Mouse (Mus musculus) midbrain, embryonic 11.5 days (tissue): ENCODE measurements around the gene 1700021F05Rik. TPM values are rescaled to one million over a fixed set of nuclear protein-coding genes. Genes with fewer than 3 reads are reported as not detected.

ENCODE experiments used
- ATAC-seq: fragments of 200-750 bp; cut with Nextera tagmentation; 2 replicates; pipeline ENCODE4 v1.8.0; 2017; ENCODE audit warnings: moderate TSS enrichment, moderate library complexity; ENCODE audit not compliant: low FRiP score
- DNase-seq: peaks from one replicate; pipeline ENCODE4 v3.0.0; 2015; ENCODE audit warnings: low spot score; ENCODE audit errors: missing footprints
- H3K27ac ChIP-seq: fragments of 300-500 bp; sonication (generic); 2 replicates; pipeline ENCODE4 v1.5.1; 2014; ENCODE audit warnings: low read depth, low read length
- H3K27me3 ChIP-seq: fragments of 300-500 bp; sonication (generic); 2 replicates; pipeline ENCODE4 v1.6.1; 2014; ENCODE audit warnings: mild to moderate bottlenecking, low read length, moderate library complexity, mixed read lengths; ENCODE audit not compliant: control insufficient read depth, insufficient read depth
- H3K36me3 ChIP-seq: fragments of 300-500 bp; sonication (generic); 2 replicates; pipeline ENCODE4 v1.6.1; 2014; ENCODE audit warnings: mild to moderate bottlenecking, low read length, moderate library complexity, mixed read lengths; ENCODE audit not compliant: control insufficient read depth, insufficient read depth
- H3K4me1 ChIP-seq: fragments of 300-500 bp; sonication (generic); 2 replicates; pipeline ENCODE4 v1.6.1; 2014; ENCODE audit warnings: low read length; ENCODE audit not compliant: control insufficient read depth, insufficient read depth
- H3K4me2 ChIP-seq: fragments of 300-500 bp; sonication (generic); 2 replicates; pipeline ENCODE4 v1.6.1; 2014; ENCODE audit warnings: mild to moderate bottlenecking, moderate library complexity
- H3K4me3 ChIP-seq: fragments of 300-500 bp; sonication (generic); 2 replicates; pipeline ENCODE4 v1.5.1; 2014; ENCODE audit warnings: low read depth, low read length
- H3K9ac ChIP-seq: fragments of 300-500 bp; sonication (generic); 2 replicates; pipeline ENCODE4 v1.6.1; 2014; ENCODE audit warnings: low read length
- H3K9me3 ChIP-seq: fragments of 300-500 bp; sonication (generic); 2 replicates; pipeline ENCODE4 v1.6.1; 2016; ENCODE audit warnings: low read length; ENCODE audit not compliant: control insufficient read depth
- WGBS: fragments of 180-500 bp; shearing (Covaris S2); extraction: QIAGEN DNeasy Blood & Tissue Kit; methylation state at CpG from one replicate; pipeline ENCODE4 v1.1.7; 2014; 5-methylcytosine and 5-hydroxymethylcytosine counted together
- polyA plus RNA-seq: library from polyadenylated mRNA; unstranded; fragments of >200 nt; fragmentation: Nextera tagmentation; extraction: Ambion mirVana; gene quantifications from 2 replicates; pipeline ENCODE4 v1.2.1, GENCODE M21; 2014

1700021F05Rik gene
- polyA plus RNA-seq, 1 experiment from 2014 or later = 75.0 TPM

- Histone ChIP-seq H3K27ac (no peak overlapping the region), H3K4me1 (peaks cover 30% of the 10 kb centered on the region), H3K4me2 (peak overlapping the region; percentile 96; the same call in 1 of the 2 replicates)
Observed at GRCm38 (mm10) chr10:43481179-43481578, 59.6 kb downstream of the 1700021F05Rik start.

GRCm38 (mm10) chr10:43480227-43480849, 60.5 kb downstream of the 1700021F05Rik start:
- peaks cover 30% of the 10 kb centered on the region for H3K4me1 ChIP-seq
- H3K27me3 ChIP-seq = no peaks in the 10 kb centered on the region
- H3K4me2 ChIP-seq = peak overlapping the region; percentile 96
- H3K27ac ChIP-seq = peak overlapping the region; percentile 98
- DNase-seq = peak; percentile 92
- H3K4me3 ChIP-seq = peak overlapping the region; percentile 87
- H3K36me3 ChIP-seq = no peaks in the 10 kb centered on the region
- H3K9ac ChIP-seq = peak overlapping the region; percentile 99
- no peak for ATAC-seq
- H3K9me3 ChIP-seq = no peaks in the 10 kb centered on the region
- WGBS = 3% methylated on average over 13 of the region's 13 CpGs

More at GRCm38 (mm10) chr10:43481179-43481578, 59.6 kb downstream of the 1700021F05Rik start:
- Histone ChIP-seq H3K9ac (no peak overlapping the region), H3K9me3 (no peaks in the 10 kb centered on the region), H3K4me3 (no peak overlapping the region), H3K36me3 (no peaks in the 10 kb centered on the region), H3K27me3 (no peaks in the 10 kb centered on the region)
- DNase-seq = no peak
- ATAC-seq = no peak
- 44% methylated on average over 4 of the region's 4 CpGs for WGBS

DNA sequence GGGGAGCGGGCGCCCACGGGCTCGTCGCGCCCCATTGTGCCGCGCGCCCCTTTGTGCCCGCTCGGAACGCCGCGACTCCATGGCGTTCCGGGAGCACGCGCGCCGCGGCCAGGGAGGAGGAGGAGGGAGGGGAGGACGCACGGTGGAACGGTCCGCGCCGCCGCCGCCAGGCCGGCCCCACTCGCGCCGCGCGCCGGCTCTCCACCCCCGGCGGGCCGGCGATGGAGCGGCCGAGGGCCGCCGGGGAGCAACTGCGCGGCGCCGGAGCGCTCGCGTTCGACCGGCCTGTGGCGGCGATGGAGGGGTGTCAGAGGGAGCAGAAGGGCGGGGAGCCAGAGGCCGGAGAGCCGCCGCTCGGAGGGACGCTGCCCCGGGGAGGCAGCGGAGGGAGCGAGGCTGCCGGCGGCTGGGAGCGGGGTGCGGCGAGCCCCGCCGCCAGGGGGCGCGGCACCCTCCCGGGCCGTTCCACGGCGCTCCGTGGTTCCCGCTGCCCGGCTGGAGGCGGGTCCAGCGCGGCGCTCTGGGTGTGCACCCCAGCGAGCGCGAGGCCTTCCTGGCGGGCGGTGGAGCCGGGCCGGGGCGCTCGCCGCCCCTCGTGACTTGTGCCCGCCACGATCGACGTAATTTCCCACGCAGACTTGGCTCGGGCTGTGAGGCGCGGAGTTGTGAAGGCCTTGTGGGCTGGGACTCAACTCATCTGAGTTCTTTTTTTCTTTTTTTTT, 61.2 kb downstream of the 1700021F05Rik start:
- under 1% methylated on average over 61 of the region's 103 CpGs for WGBS
- ATAC-seq (peak; percentile 79), DNase-seq (peak; percentile 99)
- peak overlapping the region; percentile 96 for H3K4me2 ChIP-seq
- peaks cover 30% of the 10 kb centered on the region for H3K4me1 ChIP-seq
- H3K36me3 ChIP-seq = no peaks in the 10 kb centered on the region
- H3K9ac ChIP-seq = peak overlapping the region; percentile 99
- peak overlapping the region; percentile 87 for H3K4me3 ChIP-seq
- peak overlapping the region; percentile 98 for H3K27ac ChIP-seq
- no peaks in the 10 kb centered on the region for H3K27me3 ChIP-seq
- no peaks in the 10 kb centered on the region for H3K9me3 ChIP-seq

DNA sequence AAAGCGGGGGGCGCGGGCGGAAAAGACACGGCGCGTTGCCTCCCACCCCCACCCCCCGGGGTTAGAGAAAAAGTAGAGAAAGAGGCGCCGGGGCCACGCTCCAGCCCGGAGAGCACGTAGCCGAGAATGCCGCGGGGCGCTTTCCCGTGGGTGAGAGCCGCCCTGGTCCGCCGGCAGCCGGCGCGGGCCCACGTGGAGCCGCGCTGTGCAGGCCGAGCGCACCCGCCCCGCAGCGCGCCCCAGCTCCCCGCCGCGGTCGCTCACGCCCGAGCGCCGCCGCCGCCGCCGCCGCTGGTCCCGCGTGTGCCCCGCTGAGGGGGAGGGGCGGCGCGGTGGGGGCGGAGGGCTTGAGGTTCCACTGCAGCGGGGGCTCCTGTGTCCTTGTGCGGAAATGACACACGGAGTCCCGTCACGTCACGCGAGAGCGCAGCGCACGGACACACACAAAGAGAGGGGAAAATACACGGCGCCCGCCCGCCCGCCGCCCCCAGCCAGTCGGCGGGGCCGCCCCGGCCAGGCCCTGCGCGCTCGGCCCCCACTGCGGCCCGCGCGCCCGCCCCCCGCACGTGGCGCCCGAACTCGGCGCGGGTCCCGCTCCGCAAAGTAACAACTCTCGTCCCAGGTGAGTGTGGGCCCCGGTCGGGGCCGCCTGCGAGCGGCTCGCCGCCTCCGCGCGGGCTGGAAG, 61.9 kb downstream of the 1700021F05Rik start, which contains the start of gene Bend3:
TSS of gene Bend3 (plus strand) at position 81 of the 685 bp plus-strand sequence.
- WGBS = under 1% methylated on average over 65 of the region's 101 CpGs
- peaks cover 30% of the 10 kb centered on the region for H3K4me1 ChIP-seq

DNA sequence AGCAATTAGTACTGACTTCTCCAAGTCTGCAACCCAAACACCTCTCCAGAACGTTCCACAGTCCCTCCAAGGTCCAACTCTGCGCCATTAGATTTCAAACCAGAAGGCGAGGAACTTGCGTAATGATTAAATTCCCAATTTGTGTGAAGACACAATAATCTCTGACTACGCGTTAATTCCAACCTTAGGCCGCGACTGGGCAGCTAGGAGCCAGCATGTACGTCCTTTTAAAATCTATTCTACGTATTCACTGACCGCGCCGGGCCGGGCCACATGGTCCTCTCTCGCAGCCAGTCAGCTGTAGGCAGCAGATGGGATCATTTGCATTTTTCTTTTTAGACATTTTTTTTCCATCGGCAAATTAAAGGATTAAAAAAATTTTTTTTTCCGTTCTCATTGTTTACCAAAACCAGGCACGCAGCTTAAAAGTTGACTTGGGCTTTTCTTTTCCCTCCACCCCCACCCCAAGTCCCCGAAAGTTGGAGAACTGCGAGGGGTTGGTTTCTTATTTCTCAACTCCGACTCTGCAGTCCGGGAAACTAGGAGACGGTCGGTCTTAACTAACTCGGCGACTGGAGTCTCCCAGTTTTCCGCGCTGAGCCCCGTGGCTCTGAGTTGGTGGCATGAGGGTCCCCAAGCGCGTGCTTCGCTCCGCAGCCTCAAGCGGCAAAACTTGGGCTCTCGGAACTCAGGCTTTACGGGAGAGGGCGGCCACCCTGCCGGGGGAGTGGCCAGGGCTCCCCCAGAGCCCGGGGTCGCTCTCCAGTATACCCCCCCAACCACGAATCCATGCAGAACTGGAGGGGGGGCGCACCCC, 62.7 kb downstream of the 1700021F05Rik start:
- Histone ChIP-seq H3K4me2 (peak overlapping the region; percentile 96), H3K36me3 (no peaks in the 10 kb centered on the region), H3K4me1 (peaks cover 26% of the 10 kb centered on the region), H3K27me3 (no peaks in the 10 kb centered on the region), H3K4me3 (peak overlapping the region; percentile 87), H3K27ac (peak overlapping the region; percentile 98), H3K9ac (peak overlapping the region; percentile 99), H3K9me3 (no peaks in the 10 kb centered on the region)
- peak; percentile 72 for ATAC-seq
- DNase-seq = peak; percentile 98
- under 1% methylated on average over 42 of the region's 42 CpGs for WGBS

More for the DNA sequence above, 61.9 kb downstream of the 1700021F05Rik start, which contains the start of gene Bend3:
- Histone ChIP-seq H3K9ac (peak within 1 kb of the TSS; percentile 99), H3K36me3 (no peaks in the 10 kb centered on the region), H3K4me2 (peak within 1 kb of the TSS; percentile 96), H3K9me3 (no peaks in the 10 kb centered on the region), H3K27ac (peak within 1 kb of the TSS; percentile 98), H3K27me3 (no peaks in the 10 kb centered on the region), H3K4me3 (peak within 1 kb of the TSS; percentile 87)
- DNase-seq (peak; percentile 95), ATAC-seq (peak; percentile 57)

- Histone ChIP-seq H3K4me2 (peak overlapping the region; percentile 96), H3K27ac (peak overlapping the region; percentile 98), H3K27me3 (no peaks in the 10 kb centered on the region), H3K9me3 (no peaks in the 10 kb centered on the region), H3K9ac (peak overlapping the region; percentile 99), H3K4me3 (peak overlapping the region; percentile 87), H3K36me3 (no peaks in the 10 kb centered on the region), H3K4me1 (peaks cover 26% of the 10 kb centered on the region)
- WGBS = 7% methylated on average over 9 of the region's 9 CpGs
- no peak for DNase-seq
- ATAC-seq = peak; percentile 22
Observed at GRCm38 (mm10) chr10:43477459-43477858, 63.3 kb downstream of the 1700021F05Rik start.

- no peaks in the 10 kb centered on the region for H3K27me3 ChIP-seq
- H3K9ac ChIP-seq = no peak overlapping the region
- H3K4me3 ChIP-seq = no peak overlapping the region
- H3K27ac ChIP-seq = no peak overlapping the region
- no peaks in the 10 kb centered on the region for H3K36me3 ChIP-seq
- ATAC-seq (no peak), DNase-seq (peak; percentile 85)
- H3K9me3 ChIP-seq = no peaks in the 10 kb centered on the region
- WGBS = 51% methylated on average over 4 of the region's 4 CpGs
- H3K4me2 ChIP-seq = no peak overlapping the region
- peaks cover 12% of the 10 kb centered on the region for H3K4me1 ChIP-seq
Observed at GRCm38 (mm10) chr10:43475376-43475775, 65.4 kb downstream of the 1700021F05Rik start.
